Mouse (Mus musculus) gonadal fat pad, adult 2 months (tissue): ENCODE measurements around the gene Proser3. TPM values are rescaled to one million over a fixed set of nuclear protein-coding genes. Genes with fewer than 3 reads are reported as not detected.
"Not testable (repeated sequence)": the region's sequence is repeated elsewhere in the genome, so short reads cannot be mapped to it uniquely, and the experiment has no call there.

Experiments
- DNase-seq: peaks from one replicate; pipeline ENCODE4 v3.0.0-alpha.2; 2012; ENCODE audit warnings: low read depth
- polyA plus RNA-seq: library from polyadenylated mRNA; depleted of rRNA; stranded (reverse); fragments of >200 nt; gene quantifications from 2 replicates; pipeline ENCODE4 v1.2.3, GENCODE M21; 2012

Gene Proser3
- polyA plus RNA-seq, 1 experiment: 13.3 TPM

- no peak for DNase-seq
Observed at GRCm38 (mm10) chr7:30544327-30544726, 7.8 kb downstream of the Proser3 start.

GRCm38 (mm10) chr7:30540572-30540971, 11.5 kb downstream of the Proser3 start:
- no peak for DNase-seq

GRCm38 (mm10) chr7:30534633-30535577, 17.2 kb downstream of the Proser3 start, which contains the start of gene Arhgap33:
TSS of gene Arhgap33 (minus strand) at chr7:30535060.
- DNase-seq: no peak

GRCm38 (mm10) chr7:30533941-30534632, 18.0 kb downstream of the Proser3 start:
- no peak for DNase-seq

- no peak for DNase-seq
Observed at GRCm38 (mm10) chr7:30532931-30533330, 19.2 kb downstream of the Proser3 start.

- DNase-seq: no peak
Observed at GRCm38 (mm10) chr7:30531291-30531815, 20.7 kb downstream of the Proser3 start.

- DNase-seq: no peak
Observed at GRCm38 (mm10) chr7:30526981-30527380, 25.1 kb downstream of the Proser3 start.

- DNase-seq: no peak
Observed at GRCm38 (mm10) chr7:30526399-30526798, 25.7 kb downstream of the Proser3 start.

GRCm38 (mm10) chr7:30525954-30526353, 26.1 kb downstream of the Proser3 start:
- no peak for DNase-seq

GRCm38 (mm10) chr7:30524487-30524886, 27.6 kb downstream of the Proser3 start:
- no peak for DNase-seq

- DNase-seq: no peak
Observed at GRCm38 (mm10) chr7:30522871-30523270, 29.2 kb downstream of the Proser3 start.

- no peak for DNase-seq
Observed at GRCm38 (mm10) chr7:30520856-30521255, 31.2 kb downstream of the Proser3 start.

GRCm38 (mm10) chr7:30520396-30520795, 31.7 kb downstream of the Proser3 start:
- DNase-seq: no peak

- DNase-seq: no peak
Observed at GRCm38 (mm10) chr7:30518325-30518724, 33.8 kb downstream of the Proser3 start.

GRCm38 (mm10) chr7:30515003-30515760, 36.9 kb downstream of the Proser3 start:
- no peak for DNase-seq

- DNase-seq: no peak
Observed at GRCm38 (mm10) chr7:30508061-30508460, 44.0 kb downstream of the Proser3 start.

- not testable (repeated sequence) for DNase-seq
Observed at GRCm38 (mm10) chr7:30501159-30501558, 50.9 kb downstream of the Proser3 start.

GRCm38 (mm10) chr7:30495506-30496042, 56.5 kb downstream of the Proser3 start:
- not testable (repeated sequence) for DNase-seq

- DNase-seq: no peak
Observed at GRCm38 (mm10) chr7:30493401-30493931, 58.6 kb downstream of the Proser3 start, which contains the start of gene Prodh2. TSS of gene Prodh2 (plus strand) at chr7:30493622.

GRCm38 (mm10) chr7:30492765-30493164, 59.3 kb downstream of the Proser3 start:
- no peak for DNase-seq

- DNase-seq: no peak
Observed at GRCm38 (mm10) chr7:30490957-30491307, 61.2 kb downstream of the Proser3 start.
